Mouse (Mus musculus): ENCODE measurements around the gene Atp5l. TPM values are rescaled to one million over a fixed set of nuclear protein-coding genes. Genes with fewer than 3 reads are reported as not detected.
A peak's percentile ranks its signal among the peaks of the same experiment; 100 is the strongest.

Atp5l gene
- total RNA-seq, 1 experiment, result 732 TPM

- in situ Hi-C loops (cut with MboI; ENCODE audit: low sequenced_read_pairs in 2 of 2, unreplicated experiment in 2 of 2), result no loop called here
- no peak for TF ChIP-seq CHD2 (IDR thresholded peaks at IDR 0.05; ENCODE audit: low read depth, low read length)
- TF ChIP-seq ZNF384 (IDR thresholded peaks at IDR 0.05; ENCODE audit: low read depth, low read length), result no peak
- TF ChIP-seq ZC3H11A (IDR thresholded peaks at IDR 0.05; ENCODE audit: borderline replicate concordance, low read depth, low read length), result no peak
- no peak for TF ChIP-seq HCFC1 (IDR thresholded peaks at IDR 0.05; ENCODE audit: borderline replicate concordance, insufficient read depth, low read length)
- TF ChIP-seq MAFK (IDR thresholded peaks at IDR 0.05; ENCODE audit: insufficient read depth, low read depth, low read length), result no peak; the same call in 1 of the 2 replicates
- no peaks in the 10 kb centered on the region for H3K9me3 ChIP-seq (ENCODE audit: control insufficient read depth, insufficient read depth, low read depth, low read length)
These were observed 29.3 kb downstream of the Atp5l start for GRCm38 (mm10) chr9:44891210-44891609.

GRCm38 (mm10) chr9:44890122-44890521 is 30.4 kb downstream of the Atp5l start:
- H3K9ac ChIP-seq (ENCODE audit: insufficient read depth, low read depth, low read length, poor library complexity, severe bottlenecking), result no peak overlapping the region
- in situ Hi-C loops (cut with MboI; ENCODE audit: low sequenced_read_pairs in 2 of 2, unreplicated experiment in 2 of 2), result no loop called here
- H3K36me3 ChIP-seq (ENCODE audit: control insufficient read depth, insufficient read depth, low read length, poor library complexity, severe bottlenecking), result no peaks in the 10 kb centered on the region
- peaks cover 1 to 4% of the 10 kb centered on the region in 2 experiments; a peak in 1 of 4 replicates for H3K4me1 ChIP-seq (ENCODE audit: control insufficient read depth in 2 of 2, insufficient read depth in 2 of 2, low read length in 2 of 2, poor library complexity in 1 of 2)
- H3K27ac ChIP-seq (ENCODE audit: insufficient read depth, low read depth, low read length, poor library complexity, severe bottlenecking), result no peak overlapping the region
- TF ChIP-seq ZNF384 (IDR thresholded peaks at IDR 0.05; ENCODE audit: low read depth, low read length) (no peak), HCFC1 (IDR thresholded peaks at IDR 0.05; ENCODE audit: borderline replicate concordance, insufficient read depth, low read length) (no peak), MAFK (IDR thresholded peaks at IDR 0.05; ENCODE audit: insufficient read depth, low read depth, low read length) (no peak), CHD2 (IDR thresholded peaks at IDR 0.05; ENCODE audit: low read depth, low read length) (no peak), ZC3H11A (IDR thresholded peaks at IDR 0.05; ENCODE audit: borderline replicate concordance, low read depth, low read length) (no peak)
- H3K4me3 ChIP-seq (ENCODE audit: insufficient read depth in 1 of 2, low read depth in 1 of 2, low read length in 2 of 2, poor library complexity in 1 of 2, severe bottlenecking in 1 of 2), result no peak overlapping the region
- no peak for DNase-seq (ENCODE audit: low read depth, low spot score)
- no peaks in the 10 kb centered on the region for H3K9me3 ChIP-seq (ENCODE audit: control insufficient read depth, insufficient read depth, low read depth, low read length)

More at GRCm38 (mm10) chr9:44891210-44891609, 29.3 kb downstream of the Atp5l start:
- Histone ChIP-seq H3K4me1 (ENCODE audit: control insufficient read depth in 2 of 2, insufficient read depth in 2 of 2, low read length in 2 of 2, poor library complexity in 1 of 2) (peaks cover 1 to 4% of the 10 kb centered on the region in 2 experiments; a peak in 1 of 4 replicates), H3K9ac (ENCODE audit: insufficient read depth, low read depth, low read length, poor library complexity, severe bottlenecking) (no peak overlapping the region), H3K36me3 (ENCODE audit: control insufficient read depth, insufficient read depth, low read length, poor library complexity, severe bottlenecking) (no peaks in the 10 kb centered on the region), H3K4me3 (ENCODE audit: insufficient read depth in 1 of 2, low read depth in 1 of 2, low read length in 2 of 2, poor library complexity in 1 of 2, severe bottlenecking in 1 of 2) (no peak overlapping the region), H3K27ac (ENCODE audit: insufficient read depth, low read depth, low read length, poor library complexity, severe bottlenecking) (no peak overlapping the region)
- DNase-seq (ENCODE audit: low read depth, low spot score), result no peak

GRCm38 (mm10) chr9:44888114-44888624 is 32.4 kb downstream of the Atp5l start:
- H3K9me3 ChIP-seq (ENCODE audit: control insufficient read depth, insufficient read depth, low read depth, low read length), result no peaks in the 10 kb centered on the region
- DNase-seq (ENCODE audit: low read depth, low spot score), result no peak
- H3K27ac ChIP-seq (ENCODE audit: insufficient read depth, low read depth, low read length, poor library complexity, severe bottlenecking), result no peak overlapping the region
- no peak overlapping the region for H3K4me3 ChIP-seq (ENCODE audit: insufficient read depth in 1 of 2, low read depth in 1 of 2, low read length in 2 of 2, poor library complexity in 1 of 2, severe bottlenecking in 1 of 2)
- no peaks in the 10 kb centered on the region for H3K36me3 ChIP-seq (ENCODE audit: control insufficient read depth, insufficient read depth, low read length, poor library complexity, severe bottlenecking)
- in situ Hi-C loops (cut with MboI; ENCODE audit: low sequenced_read_pairs in 2 of 2, unreplicated experiment in 2 of 2), result no loop called here
- TF ChIP-seq HCFC1 (IDR thresholded peaks at IDR 0.05; ENCODE audit: borderline replicate concordance, insufficient read depth, low read length) (no peak), ZC3H11A (IDR thresholded peaks at IDR 0.05; ENCODE audit: borderline replicate concordance, low read depth, low read length) (no peak), CHD2 (IDR thresholded peaks at IDR 0.05; ENCODE audit: low read depth, low read length) (no peak), ZNF384 (IDR thresholded peaks at IDR 0.05; ENCODE audit: low read depth, low read length) (no peak), MAFK (IDR thresholded peaks at IDR 0.05; ENCODE audit: insufficient read depth, low read depth, low read length) (no peak)
- peaks cover 1 to 4% of the 10 kb centered on the region in 2 experiments; a peak in 1 of 4 replicates for H3K4me1 ChIP-seq (ENCODE audit: control insufficient read depth in 2 of 2, insufficient read depth in 2 of 2, low read length in 2 of 2, poor library complexity in 1 of 2)
- no peak overlapping the region for H3K9ac ChIP-seq (ENCODE audit: insufficient read depth, low read depth, low read length, poor library complexity, severe bottlenecking)

- H3K9ac ChIP-seq (ENCODE audit: insufficient read depth, low read depth, low read length, poor library complexity, severe bottlenecking), result peak overlapping the region; percentile 8; the same call in 1 of the 2 replicates
- no peaks in the 10 kb centered on the region; the same call in 1 of the 2 replicates for H3K36me3 ChIP-seq (ENCODE audit: control insufficient read depth, insufficient read depth, low read length, poor library complexity, severe bottlenecking)
- in situ Hi-C loops (cut with MboI; ENCODE audit: low sequenced_read_pairs in 2 of 2, unreplicated experiment in 2 of 2), result no loop called here
- H3K9me3 ChIP-seq (ENCODE audit: control insufficient read depth, insufficient read depth, low read depth, low read length), result no peaks in the 10 kb centered on the region
- H3K4me3 ChIP-seq (ENCODE audit: insufficient read depth in 1 of 2, low read depth in 1 of 2, low read length in 2 of 2, poor library complexity in 1 of 2, severe bottlenecking in 1 of 2), result peak overlapping the region; percentile 88 to 91
- no peak for DNase-seq (ENCODE audit: low read depth, low spot score)
- H3K27ac ChIP-seq (ENCODE audit: insufficient read depth, low read depth, low read length, poor library complexity, severe bottlenecking), result 0 out of 2 replicates have a peak overlapping the region, but pooled peaks have one; percentile 10
- TF ChIP-seq MAFK (IDR thresholded peaks at IDR 0.05; ENCODE audit: insufficient read depth, low read depth, low read length), result no peak
- no peak for TF ChIP-seq ZC3H11A (IDR thresholded peaks at IDR 0.05; ENCODE audit: borderline replicate concordance, low read depth, low read length)
- TF ChIP-seq HCFC1 (IDR thresholded peaks at IDR 0.05; ENCODE audit: borderline replicate concordance, insufficient read depth, low read length), result no peak
- TF ChIP-seq ZNF384 (IDR thresholded peaks at IDR 0.05; ENCODE audit: low read depth, low read length), result no peak
- TF ChIP-seq CHD2 (IDR thresholded peaks at IDR 0.05; ENCODE audit: low read depth, low read length), result no peak
- peaks cover 0 to 11% of the 10 kb centered on the region in 2 experiments; a peak in 2 of 4 replicates for H3K4me1 ChIP-seq (ENCODE audit: control insufficient read depth in 2 of 2, insufficient read depth in 2 of 2, low read length in 2 of 2, poor library complexity in 1 of 2)
These were observed 37.5 kb downstream of the Atp5l start for GRCm38 (mm10) chr9:44882981-44883569.

All from ES-E14 (cell line).